Mouse (Mus musculus): ENCODE measurements around the gene Fam228b.
"Not testable (repeated sequence)": the region's sequence is repeated elsewhere in the genome, so short reads cannot be mapped to it uniquely, and the experiment has no call there.

The Fam228b gene
- long read RNA-seq, experiment 1, partial matches to known transcripts = 0 of 1 reads
- long read RNA-seq, experiment 1, other reads (novel, unspliced or antisense) = 1 of 1 reads
- long read RNA-seq, experiment 2, partial matches to known transcripts = 0 of 2 reads
- long read RNA-seq, experiment 2, other reads (novel, unspliced or antisense) = 0 of 2 reads

- intact Hi-C loops (cut with DNase I) = loop anchor here (5.0 kb wide), 1 partner anchor 201 kb away; no protein-coding TSS in a partner anchor
These were observed at the start of gene Fam228b, which contains the start of gene Pfn4 for GRCm38 (mm10) chr12:4768492-4769332. Gene Fam228b (minus strand): TSS chr12:4769267. Gene Pfn4 (plus strand): TSS chr12:4769022.

GRCm38 (mm10) chr12:4817361-4818101, 48.5 kb upstream of the Fam228b start, which contains the start of gene Sf3b6:
Gene Sf3b6 (plus strand): TSS chr12:4817544.
- intact Hi-C loops (cut with DNase I) = no loop called here

- intact Hi-C loops (cut with DNase I) = no loop called here
These were observed 47.8 kb upstream of the Fam228b start for GRCm38 (mm10) chr12:4816680-4817360.

- intact Hi-C loops (cut with DNase I) = no loop called here
These were observed 44.6 kb upstream of the Fam228b start for GRCm38 (mm10) chr12:4813636-4814035.

- intact Hi-C loops (cut with DNase I) = no loop called here
These were observed 42.6 kb upstream of the Fam228b start for GRCm38 (mm10) chr12:4811705-4812104.

DNA sequence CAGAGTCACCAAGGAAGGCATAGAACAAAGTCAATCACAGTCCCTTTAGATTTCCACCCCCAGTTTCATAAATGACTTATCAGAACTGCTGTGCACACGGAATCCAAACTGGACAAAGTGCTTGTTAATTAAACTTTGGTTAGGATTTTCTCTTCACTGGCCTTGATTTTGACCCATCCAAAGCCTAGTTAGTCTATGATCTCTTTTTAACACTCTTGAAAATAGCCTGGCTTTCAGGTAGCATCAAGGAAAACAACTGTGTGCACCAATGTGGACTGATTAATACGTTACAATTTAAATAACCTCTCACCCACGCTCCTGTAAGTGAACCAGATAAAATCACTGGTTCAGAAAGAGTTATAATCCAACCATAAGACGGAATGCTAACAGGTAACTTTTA, 42.0 kb upstream of the Fam228b start:
- intact Hi-C loops (cut with DNase I) = no loop called here

DNA sequence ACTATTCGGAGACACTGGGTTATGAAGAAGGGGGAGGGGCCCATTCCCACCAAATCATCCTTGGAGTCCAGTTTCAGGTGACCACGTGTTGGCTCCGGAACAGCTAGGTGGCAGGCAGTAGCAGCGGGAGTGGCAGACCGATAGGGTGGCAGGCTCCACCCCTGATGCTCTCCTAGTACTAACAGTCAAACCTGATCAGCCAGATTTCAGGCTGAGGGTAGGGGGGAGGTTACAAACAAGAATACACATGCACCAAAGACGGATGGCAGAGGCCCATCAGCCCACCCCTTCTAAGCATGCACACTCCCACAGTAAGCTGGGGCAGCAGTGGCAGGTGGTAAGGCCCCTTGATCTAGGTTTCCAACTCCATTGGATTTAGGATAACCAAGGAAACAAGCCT, 28.4 kb upstream of the Fam228b start:
- intact Hi-C loops (cut with DNase I) = not testable (repeated sequence)

DNA sequence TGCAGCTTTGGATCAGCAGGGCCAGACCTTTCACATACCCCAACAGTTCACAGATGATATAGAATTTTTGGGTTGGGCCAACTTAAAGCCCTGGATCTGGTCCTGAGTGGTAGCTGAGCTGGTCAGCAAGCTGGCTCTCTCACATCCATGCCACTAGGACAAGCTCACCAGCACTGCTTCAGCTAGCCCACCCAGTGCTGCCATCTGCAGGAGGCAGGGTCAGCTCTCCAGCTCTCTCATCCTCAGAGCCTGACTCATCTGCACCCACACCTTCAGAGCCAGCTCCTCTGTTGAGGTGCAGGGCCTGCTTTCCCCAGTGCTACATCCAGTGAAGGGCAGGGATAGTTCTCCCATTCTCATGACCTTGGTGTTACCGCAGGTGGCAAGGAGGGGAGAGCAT, 24.7 kb upstream of the Fam228b start:
- intact Hi-C loops (cut with DNase I) = no loop called here

- intact Hi-C loops (cut with DNase I) = not testable (repeated sequence)
These were observed 19.1 kb upstream of the Fam228b start for GRCm38 (mm10) chr12:4788128-4788527.

DNA sequence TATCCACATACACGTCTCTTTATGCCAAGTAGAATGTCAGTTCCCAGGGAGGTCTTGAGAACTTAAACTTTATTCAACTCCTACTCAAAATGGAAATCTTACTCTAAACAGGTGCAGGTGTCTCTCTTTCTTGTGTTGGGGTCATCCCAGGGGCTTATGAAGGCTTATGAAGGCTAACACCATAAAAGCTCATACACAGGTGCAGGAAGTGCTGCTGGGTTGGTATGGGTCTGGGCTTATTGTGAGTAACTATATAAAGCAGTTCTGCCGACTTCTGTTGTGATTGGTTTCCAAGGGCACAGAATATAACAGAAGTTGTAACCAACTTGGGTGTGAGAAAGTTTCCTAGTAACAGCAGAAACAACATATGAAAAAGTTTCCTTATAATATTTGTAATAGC, 15.4 kb upstream of the Fam228b start:
- intact Hi-C loops (cut with DNase I) = no loop called here

DNA sequence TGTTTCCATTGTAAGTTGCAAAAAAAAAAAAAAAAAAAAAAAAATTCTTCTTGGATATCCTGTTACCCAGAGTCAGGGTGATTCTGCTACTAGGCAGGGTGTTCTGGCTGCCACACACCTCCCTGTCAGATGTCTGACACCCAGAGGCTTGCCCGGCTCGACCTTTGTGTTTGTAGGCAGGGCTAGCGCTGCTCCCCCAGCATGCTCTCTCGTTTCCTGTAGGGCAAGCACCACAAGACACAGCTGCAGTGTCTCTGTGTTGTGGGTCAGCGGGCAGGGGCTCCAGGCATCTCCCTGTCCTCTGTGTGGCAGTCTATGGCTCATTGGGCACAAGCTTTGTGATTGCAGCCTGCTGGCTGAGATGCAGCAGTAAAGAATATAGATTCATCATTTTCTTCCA, 14.5 kb upstream of the Fam228b start:
- intact Hi-C loops (cut with DNase I) = no loop called here

GRCm38 (mm10) chr12:4781725-4782404, 12.8 kb upstream of the Fam228b start:
- intact Hi-C loops (cut with DNase I) = not testable (repeated sequence)

DNA sequence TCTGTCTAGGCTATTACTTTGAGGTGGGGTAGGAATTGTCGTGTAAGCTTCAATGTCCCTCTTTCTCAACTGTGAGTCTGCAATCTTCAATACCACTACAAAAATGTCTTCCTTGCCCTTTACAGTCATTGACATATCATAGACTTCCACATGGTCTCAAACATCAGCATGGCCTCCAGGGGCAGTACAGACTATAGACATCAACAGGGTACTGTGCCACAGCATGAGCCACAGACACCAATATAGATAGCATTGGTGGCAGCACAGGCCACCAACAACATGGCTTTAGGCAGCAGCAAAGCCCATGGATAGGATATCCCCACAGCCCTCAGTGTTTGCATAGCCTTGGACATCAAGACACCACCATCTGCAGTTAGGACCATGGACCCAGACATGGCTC, 12.2 kb upstream of the Fam228b start:
- intact Hi-C loops (cut with DNase I) = no loop called here

DNA sequence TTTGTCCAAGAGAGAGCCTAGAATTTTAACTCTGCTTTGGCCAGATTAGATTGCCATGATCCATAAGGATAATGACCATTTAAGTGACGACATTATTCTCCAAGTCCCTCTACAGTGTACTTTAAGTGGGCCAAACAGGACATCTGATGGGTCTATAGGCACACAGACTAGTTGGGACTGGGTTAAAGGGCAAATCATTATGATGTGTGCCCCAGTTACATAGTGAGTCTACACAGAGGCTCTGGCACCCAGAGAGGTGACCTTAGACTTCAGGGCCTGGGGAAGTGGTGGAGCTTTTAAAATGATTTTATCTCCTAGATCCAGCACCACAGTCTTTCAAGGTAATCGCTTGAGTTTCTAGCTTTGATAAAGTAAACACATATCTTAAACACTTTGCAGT, 11.2 kb upstream of the Fam228b start:
- intact Hi-C loops (cut with DNase I) = no loop called here

- intact Hi-C loops (cut with DNase I) = no loop called here
These were observed 8.7 kb upstream of the Fam228b start for GRCm38 (mm10) chr12:4777734-4778133.

GRCm38 (mm10) chr12:4775588-4775949, 6.5 kb upstream of the Fam228b start:
- intact Hi-C loops (cut with DNase I) = no loop called here

DNA sequence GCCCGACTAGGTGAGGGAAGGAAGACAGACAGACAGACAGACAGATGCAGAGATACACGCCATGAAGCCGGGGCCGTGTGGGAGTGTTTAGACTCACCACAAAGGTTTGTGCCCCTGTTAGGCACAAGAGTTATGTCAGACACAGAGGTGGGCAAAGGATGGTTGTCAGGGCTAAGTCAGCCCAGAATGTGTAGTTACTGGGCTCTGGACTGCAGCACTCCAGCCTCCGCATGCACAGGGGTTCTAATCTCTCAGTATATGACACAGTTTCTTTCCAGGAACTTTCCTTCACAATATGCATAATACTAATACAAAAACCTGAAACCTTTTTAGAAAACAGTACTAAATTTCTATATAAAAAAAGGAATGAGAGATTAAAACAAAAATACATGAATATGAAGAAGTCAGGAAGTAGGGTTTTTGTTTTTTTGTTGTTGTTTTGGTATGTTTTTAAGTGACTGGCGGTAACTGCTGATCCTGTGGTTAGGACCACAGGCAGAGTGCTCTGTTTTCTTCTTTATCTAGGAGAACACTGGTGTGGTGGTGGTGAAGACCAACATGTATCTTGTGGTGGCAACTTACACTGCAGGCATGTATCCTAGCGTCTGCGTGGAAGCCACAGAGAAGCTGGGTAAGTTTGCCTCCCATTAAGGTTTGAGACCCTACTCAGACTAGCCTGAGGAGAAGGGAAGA, 6.0 kb upstream of the Fam228b start:
- intact Hi-C loops (cut with DNase I) = no loop called here

DNA sequence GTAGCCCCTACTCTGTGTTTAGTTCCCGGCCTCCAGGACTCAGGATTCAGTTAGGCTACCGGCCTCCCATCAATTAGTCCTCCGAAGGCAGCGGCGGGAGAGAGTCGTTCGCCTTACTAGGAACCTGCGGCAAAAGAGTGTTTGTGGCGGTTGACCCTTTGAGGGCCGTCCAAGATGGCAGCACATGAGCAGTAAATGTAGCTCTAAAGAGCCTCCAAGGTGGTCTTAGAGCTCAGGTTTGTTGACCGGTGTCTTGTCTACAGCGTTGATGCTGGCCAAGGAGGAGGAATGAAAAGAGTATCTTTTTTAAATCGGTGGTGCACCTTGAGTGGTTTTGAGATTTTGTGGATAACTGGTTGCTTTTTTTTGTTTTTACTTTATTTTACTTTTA, 261 bp upstream of the Fam228b start:
- intact Hi-C loops (cut with DNase I) = loop anchor here (5.0 kb wide), 1 partner anchor 202 kb away; no protein-coding TSS in a partner anchor

GRCm38 (mm10) chr12:4757060-4757459, 12.0 kb downstream of the Fam228b start:
- intact Hi-C loops (cut with DNase I) = no loop called here

GRCm38 (mm10) chr12:4754451-4754850, 14.6 kb downstream of the Fam228b start:
- intact Hi-C loops (cut with DNase I) = not testable (repeated sequence)

All from adrenal gland (tissue).